Mouse (Mus musculus) layer of hippocampus, postnatal 14 days (tissue): ENCODE data around the gene Sbk1. TPM values are rescaled to one million over a fixed set of nuclear protein-coding genes. Genes with fewer than 3 reads are reported as not detected.

Experiments
- DNase-seq, 2 experiments: peaks; one replicate each; pipeline ENCODE4 v3.0.0; 2021 to 2022; ENCODE audit warnings: low spot score in 2 of 2, mixed read lengths in 1 of 2
- total RNA-seq, 2 experiments: library from RNA; stranded (reverse); gene quantifications; 2 replicates each; pipeline ENCODE4 v1.2.3; 2021

Sbk1 gene
- total RNA-seq, 2 experiments from 2014 or later, result 137 to 140 TPM

GRCm38 (mm10) chr7:126329907-126330645 lies 57.7 kb downstream of the Sbk1 start:
- no peak for DNase-seq

- DNase-seq, result no peak
Observed at GRCm38 (mm10) chr7:126330693-126331092, 58.3 kb downstream of the Sbk1 start.

DNA sequence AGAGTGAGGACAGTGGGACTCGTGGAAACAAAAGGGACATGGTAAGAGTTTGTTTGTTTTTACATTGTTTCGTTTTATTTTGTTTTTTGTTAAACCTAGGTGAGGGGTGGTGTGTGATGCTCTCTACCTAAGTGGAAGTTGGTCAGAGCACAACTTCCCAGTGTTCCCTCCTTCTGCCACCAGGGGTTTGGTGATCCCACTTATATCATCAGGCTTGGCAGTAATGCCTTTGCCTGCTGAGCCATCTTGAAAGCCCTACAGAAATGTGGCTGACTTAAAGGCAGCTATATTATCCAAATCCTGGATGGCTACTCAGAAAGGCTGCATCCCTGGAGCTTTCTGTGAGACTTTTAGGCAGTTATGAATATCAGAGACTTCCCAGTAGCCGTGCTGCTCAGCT lies 60.3 kb downstream of the Sbk1 start:
- no peak for DNase-seq

DNA sequence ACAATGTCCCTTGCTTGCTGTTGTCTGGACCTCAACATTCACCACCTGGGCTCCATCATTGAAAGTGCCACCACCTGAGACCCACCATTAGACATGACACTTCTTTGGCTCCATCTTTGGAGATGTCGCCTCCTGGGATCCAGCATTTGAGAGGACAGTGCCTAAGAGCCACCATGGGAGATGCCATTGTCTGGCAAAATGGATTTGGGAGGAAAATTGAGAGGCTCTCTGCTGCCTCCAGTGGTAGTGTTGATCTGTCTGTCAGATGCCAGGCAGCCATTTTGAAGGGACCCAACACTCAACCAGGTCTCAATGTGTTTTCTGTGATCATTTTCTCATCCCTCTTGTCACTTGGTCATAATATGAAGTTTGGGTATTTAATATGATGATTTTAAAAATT lies 63.1 kb downstream of the Sbk1 start:
- DNase-seq, result no peak

GRCm38 (mm10) chr7:126338906-126339305 lies 66.5 kb downstream of the Sbk1 start:
- no peak for DNase-seq

- no peak for DNase-seq
Observed at GRCm38 (mm10) chr7:126339521-126339971, 67.1 kb downstream of the Sbk1 start.

- DNase-seq, result no peak
Observed at GRCm38 (mm10) chr7:126340206-126340618, 67.8 kb downstream of the Sbk1 start.

- DNase-seq, result no peak
Observed at GRCm38 (mm10) chr7:126340896-126341295, 68.5 kb downstream of the Sbk1 start.

Other genes with a start within 250 kb of the Sbk1 start
- 10 to 100 TPM in 1 of 2 experiments, 1 to 10 TPM in 1; 9.3 to 14.0 TPM for gene Gsg1l, start 190.2 kb upstream of the Sbk1 start, total RNA-seq
- gene Xpo6, start 72.1 kb upstream of the Sbk1 start, total RNA-seq, result 100 to 1,000 TPM in 1 of 2 experiments, 10 to 100 TPM in 1; 94.8 to 102 TPM
- gene Lat, start 97.0 kb downstream of the Sbk1 start, total RNA-seq, result 1 to 10 TPM in 1 of 2 experiments, under 1 TPM in 1; 0.81 to 1.1 TPM
- gene Spns1, start 104.8 kb downstream of the Sbk1 start, total RNA-seq, result 10 to 100 TPM; 79.5 to 82.3 TPM
- gene Nfatc2ip, start 124.1 kb downstream of the Sbk1 start, total RNA-seq, result 1 to 10 TPM; 8.0 to 8.1 TPM
- gene Cd19, start 142.3 kb downstream of the Sbk1 start, total RNA-seq, result not detected
- 10 to 100 TPM in 1 of 2 experiments, 1 to 10 TPM in 1; 8.9 to 11.5 TPM for gene Rabep2, start 156.1 kb downstream of the Sbk1 start, total RNA-seq
- gene Atp2a1, start 190.5 kb downstream of the Sbk1 start, total RNA-seq, result 1 to 10 TPM in 1 of 2 experiments, under 1 TPM in 1; 0.85 to 2.2 TPM
- gene Sh2b1, start 202.8 kb downstream of the Sbk1 start, total RNA-seq, result 10 to 100 TPM; 65.7 to 68.1 TPM
- 10 to 100 TPM; 79.7 to 88.9 TPM for gene Tufm, start 214.7 kb downstream of the Sbk1 start, total RNA-seq
- 100 to 1,000 TPM; 122 to 124 TPM for gene Atxn2l, start 230.8 kb downstream of the Sbk1 start, total RNA-seq